Mouse (Mus musculus) adrenal gland, adult 18-20 months (tissue): Measurements from ENCODE around the gene Dlk2. TPM values are rescaled to one million over a fixed set of nuclear protein-coding genes. Genes with fewer than 3 reads are reported as not detected.

Experiments used
- DNase-seq, 2 experiments: peaks; one replicate each; pipeline ENCODE4 v3.0.0; 2021 to 2022; ENCODE audit warnings: low spot score in 2 of 2
- total RNA-seq, 2 experiments: library from RNA; stranded (reverse); gene quantifications; 1 replicate in 1 of 2; 2 replicates in 1 of 2; pipeline ENCODE4 v1.2.3; 2021

Gene Dlk2
- total RNA-seq, 2 experiments from 2014 or later, result 0.23 TPM; not detected in 1

GRCm38 (mm10) chr17:46272675-46273074, 24.5 kb upstream of the Dlk2 start:
- DNase-seq, result peak in 1 of 2 experiments; percentile 41

- DNase-seq, result no peak
Observed at GRCm38 (mm10) chr17:46273803-46274236, 23.4 kb upstream of the Dlk2 start.

- no peak for DNase-seq
Observed at GRCm38 (mm10) chr17:46274465-46274864, 22.8 kb upstream of the Dlk2 start.

GRCm38 (mm10) chr17:46275034-46275433, 22.2 kb upstream of the Dlk2 start:
- DNase-seq, result no peak

- DNase-seq, result no peak
Observed at GRCm38 (mm10) chr17:46275506-46275905, 21.7 kb upstream of the Dlk2 start.

- DNase-seq, result peak in 1 of 2 experiments; percentile 21
Observed at GRCm38 (mm10) chr17:46277586-46277985, 19.6 kb upstream of the Dlk2 start.

- peak in 1 of 2 experiments; percentile 21 for DNase-seq
Observed at GRCm38 (mm10) chr17:46278011-46278765, 19.0 kb upstream of the Dlk2 start.

GRCm38 (mm10) chr17:46282483-46283123, 14.6 kb upstream of the Dlk2 start, which contains the start of gene Tjap1:
TSS of gene Tjap1 (minus strand) at chr17:46283026.
- DNase-seq, result peak; percentile 83 to 85

GRCm38 (mm10) chr17:46283140-46283539, 14.1 kb upstream of the Dlk2 start:
- no peak for DNase-seq

- DNase-seq, result no peak
Observed at GRCm38 (mm10) chr17:46283911-46284310, 13.3 kb upstream of the Dlk2 start.

GRCm38 (mm10) chr17:46284653-46285052, 12.6 kb upstream of the Dlk2 start:
- no peak for DNase-seq

- DNase-seq, result no peak
Observed at GRCm38 (mm10) chr17:46285407-46285806, 11.8 kb upstream of the Dlk2 start.

GRCm38 (mm10) chr17:46287678-46288095, 9.5 kb upstream of the Dlk2 start:
- DNase-seq, result no peak

- DNase-seq, result no peak
Observed at GRCm38 (mm10) chr17:46296601-46297000, 620 bp upstream of the Dlk2 start.

- no peak for DNase-seq
Observed at GRCm38 (mm10) chr17:46297028-46297363, 225 bp upstream of the Dlk2 start.

GRCm38 (mm10) chr17:46298220-46298913, 1.1 kb downstream of the Dlk2 start:
- peak; percentile 85 for DNase-seq

- no peak for DNase-seq
Observed at GRCm38 (mm10) chr17:46301892-46302291, 4.7 kb downstream of the Dlk2 start.

GRCm38 (mm10) chr17:46304184-46304583, 7.0 kb downstream of the Dlk2 start:
- DNase-seq, result peak in 1 of 2 experiments; percentile 18

GRCm38 (mm10) chr17:46306956-46307355, 9.7 kb downstream of the Dlk2 start:
- peak in 1 of 2 experiments; percentile 15 for DNase-seq

GRCm38 (mm10) chr17:46309835-46310234, 12.6 kb downstream of the Dlk2 start:
- peak in 1 of 2 experiments; percentile 11 for DNase-seq

- DNase-seq, result peak in 1 of 2 experiments; percentile 6
Observed at GRCm38 (mm10) chr17:46310515-46310914, 13.3 kb downstream of the Dlk2 start.
